Mouse (Mus musculus) olfactory bulb, adult 2 months (tissue): Measurements from ENCODE around the gene Olfr370.

ENCODE experiments used
- CTCF ChIP-seq: fragments of 200-500 bp; IDR thresholded peaks from 2 replicates; pipeline ENCODE4 v1.5.1; 2012; ENCODE audit warnings: low read depth, mild to moderate bottlenecking, low read length, moderate library complexity; ENCODE audit not compliant: insufficient read depth
- POLR2A ChIP-seq: fragments of 200-500 bp; IDR thresholded peaks from 2 replicates; pipeline ENCODE4 v1.6.1; 2012; ENCODE audit warnings: mild to moderate bottlenecking, low read depth, low read length, moderate library complexity; ENCODE audit not compliant: insufficient read depth

- TF ChIP-seq CTCF (no peak), POLR2A (no peak)
Measured at GRCm38 (mm10) chr8:83582226-83582625, 46.6 kb downstream of the Olfr370 start.
